Mouse (Mus musculus) retina, embryonic 14.5 days (tissue): ENCODE measurements at regions not wholly inside any gene's neighbourhood (a gene's known extent, or its start where the extent isn't known, plus 50 kb on each side); places are given as distances from the start of the nearest gene placed in this dataset.

ENCODE experiments used
- DNase-seq: peaks from one replicate; pipeline ENCODE4 v3.0.0-alpha.2; 2015; ENCODE audit warnings: low spot score

DNA sequence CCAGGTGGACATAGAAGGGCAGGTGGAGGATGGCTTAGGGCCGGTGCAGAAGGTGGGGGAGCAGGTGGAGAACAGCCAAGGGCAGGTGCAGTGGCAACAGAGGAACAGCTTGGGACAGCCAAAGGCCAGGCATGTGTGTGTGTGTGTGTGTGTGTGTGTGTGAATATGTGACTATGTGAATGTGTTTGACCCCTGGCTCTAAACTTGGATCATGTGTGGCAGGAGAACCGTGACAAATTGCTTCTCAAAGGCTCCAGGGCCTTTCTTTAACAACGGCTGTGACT, 236.7 kb upstream of the Wscd1 start:
- no peak for DNase-seq

DNA sequence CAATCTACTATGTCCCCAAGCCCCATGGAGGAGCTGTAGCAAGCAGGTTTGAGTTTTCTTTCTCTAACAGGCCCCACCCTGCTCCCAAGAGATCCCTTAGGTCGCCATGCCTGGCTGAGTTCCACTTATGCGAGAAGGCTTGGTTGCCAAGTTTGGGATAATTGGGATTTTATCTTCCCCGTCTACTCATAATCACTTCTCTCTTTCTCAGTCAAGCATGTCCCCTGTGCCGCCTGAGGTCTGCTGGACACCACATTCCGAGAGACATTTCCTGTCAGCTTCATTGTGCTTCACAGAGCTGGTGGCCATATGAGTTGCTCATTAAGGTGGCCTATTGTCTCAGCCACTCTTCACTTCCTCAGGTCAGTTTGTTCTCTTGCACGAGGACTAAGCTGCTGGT, 234.5 kb upstream of the Wscd1 start:
- peak; percentile 75 for DNase-seq

DNA sequence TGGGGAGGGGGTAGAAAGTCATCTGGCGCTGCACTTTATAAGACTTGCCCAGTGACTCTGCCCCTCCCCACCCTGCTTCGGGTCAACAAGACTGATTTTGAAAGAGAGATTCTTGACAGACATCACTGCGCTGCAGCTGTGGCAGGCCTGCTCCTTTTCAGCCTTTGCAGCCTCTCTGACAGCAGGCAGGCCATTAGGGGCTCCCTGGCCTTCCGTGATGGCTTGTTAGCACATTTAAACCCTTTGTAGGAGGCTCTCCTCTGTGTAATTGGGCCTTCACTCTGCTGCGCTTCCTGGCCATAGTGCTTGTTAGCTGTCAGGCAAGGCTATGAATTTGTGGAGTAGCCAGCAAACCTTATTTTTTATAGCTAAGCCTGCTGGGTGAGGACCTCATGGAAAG, 232.3 kb upstream of the Wscd1 start:
- peak; percentile 70 for DNase-seq

DNA sequence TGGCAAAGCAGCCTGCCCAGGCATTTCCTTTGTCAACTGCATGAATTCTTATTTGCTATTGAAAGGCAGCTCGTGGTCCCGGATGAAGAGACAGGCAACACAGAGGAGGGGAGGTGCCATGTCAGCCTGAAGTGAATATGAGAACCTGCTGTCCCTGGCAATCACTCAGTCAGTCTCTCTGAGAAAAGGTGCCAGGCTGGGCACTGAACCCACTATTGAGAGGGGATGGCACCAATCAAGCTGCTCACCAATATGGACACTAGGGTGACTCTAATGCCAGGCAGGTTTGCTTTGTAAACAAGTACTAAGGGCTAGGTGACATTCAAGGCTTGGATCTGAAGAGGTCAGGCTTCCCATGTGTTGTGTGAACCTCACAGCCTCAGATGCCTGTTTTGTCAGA, 222.0 kb upstream of the Wscd1 start:
- no peak for DNase-seq

DNA sequence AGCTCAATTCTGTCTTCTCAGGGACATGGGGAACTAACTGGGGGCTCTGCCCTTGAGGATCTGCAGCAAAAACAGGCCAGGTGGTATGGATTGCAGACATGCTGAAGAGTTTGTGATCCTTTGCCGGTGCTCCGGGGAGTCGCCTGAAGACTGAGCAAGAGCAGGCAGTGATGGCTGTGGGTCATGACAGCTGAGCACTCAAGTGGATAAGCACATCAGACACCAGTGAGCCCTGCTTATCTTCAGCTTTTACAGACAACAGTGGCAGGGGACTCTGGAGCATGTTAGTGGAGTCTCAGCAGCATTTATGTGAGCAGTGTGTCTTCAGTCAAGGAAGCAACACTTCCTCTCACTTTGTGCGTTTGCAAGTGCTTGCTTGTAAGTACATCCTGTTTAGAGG, 221.1 kb upstream of the Wscd1 start:
- DNase-seq = peak; percentile 43

GRCm38 (mm10) chr11:71541178-71541845, 208.4 kb upstream of the Wscd1 start:
- DNase-seq = no peak

DNA sequence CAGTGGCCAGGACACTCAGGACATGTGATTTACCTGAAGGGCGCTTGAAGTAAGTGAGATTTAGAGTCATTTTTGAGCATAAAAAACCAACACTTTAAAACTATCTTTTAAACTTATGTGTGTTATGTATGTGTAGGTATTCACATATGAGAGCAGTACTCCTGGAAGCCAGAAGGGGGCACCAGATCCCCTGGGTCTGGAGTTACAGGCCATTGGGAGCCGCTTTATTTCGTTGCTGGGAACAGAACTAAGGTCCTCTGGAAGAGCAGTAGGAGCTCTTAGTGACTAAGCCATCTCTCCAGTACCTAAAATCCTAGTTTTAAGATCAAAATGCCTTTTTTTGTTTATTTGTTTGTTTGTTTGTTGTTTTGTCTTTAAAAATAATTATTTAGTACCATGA, 192.3 kb upstream of the Wscd1 start:
- DNase-seq = no peak

DNA sequence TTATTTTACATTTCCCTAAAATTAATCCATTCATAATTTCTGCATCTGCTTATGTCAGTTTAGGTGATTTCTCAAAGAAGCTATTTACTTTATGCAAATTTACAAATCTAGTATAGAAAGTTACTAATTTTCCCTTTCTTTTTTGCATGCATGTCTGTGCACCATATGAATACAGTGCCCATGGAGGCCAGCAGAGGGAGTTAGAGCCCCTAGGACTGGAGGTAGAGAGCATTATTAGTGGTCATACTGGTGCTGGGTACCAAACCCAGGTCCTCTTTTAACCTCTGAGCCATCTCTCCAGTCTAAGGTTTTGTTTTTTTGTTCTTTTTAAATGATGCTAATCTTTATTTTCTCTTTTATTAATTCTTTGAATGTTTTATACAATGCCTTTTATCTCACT, 184.9 kb upstream of the Wscd1 start:
- no peak for DNase-seq

GRCm38 (mm10) chr11:71576801-71577200, 172.9 kb upstream of the Wscd1 start:
- DNase-seq = no peak

DNA sequence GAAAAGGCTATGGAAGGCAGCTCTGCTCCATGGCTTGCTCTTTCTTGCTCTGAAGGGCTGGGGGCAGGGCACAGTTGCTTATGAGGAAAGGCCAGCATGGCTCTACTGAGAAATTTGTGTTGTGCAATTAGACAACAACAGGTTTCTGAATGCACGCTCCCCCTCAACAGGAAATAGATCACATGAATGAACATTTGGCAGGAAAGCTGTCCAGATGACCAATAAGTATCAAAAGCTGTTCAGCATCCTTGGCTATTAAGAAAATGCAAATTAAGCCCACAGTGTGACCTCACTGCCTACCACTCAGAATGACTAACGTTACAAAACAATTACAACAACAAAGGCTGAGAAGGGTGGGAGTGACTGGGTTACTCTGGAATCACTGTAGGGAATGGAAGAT, 167.9 kb upstream of the Wscd1 start:
- DNase-seq = no peak

DNA sequence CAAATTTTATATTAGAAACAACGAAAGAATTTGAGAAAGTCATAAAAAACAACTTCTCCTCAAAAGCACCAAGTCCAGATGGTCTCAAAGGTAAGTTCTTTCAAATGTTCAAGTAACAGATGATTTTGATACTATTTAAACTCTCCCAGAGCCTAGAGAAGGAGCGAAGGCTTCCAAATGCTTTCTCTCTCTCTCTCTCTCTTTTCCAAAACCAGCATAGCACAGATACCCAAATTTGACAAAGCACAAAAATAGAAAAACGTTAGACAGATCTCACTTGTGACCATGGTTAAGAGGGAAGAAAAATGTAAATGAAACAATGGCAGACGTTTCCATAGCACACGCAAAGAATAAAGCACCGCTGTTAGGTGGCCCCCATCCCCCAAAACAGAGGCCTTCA, 158.7 kb upstream of the Wscd1 start:
- DNase-seq = no peak

DNA sequence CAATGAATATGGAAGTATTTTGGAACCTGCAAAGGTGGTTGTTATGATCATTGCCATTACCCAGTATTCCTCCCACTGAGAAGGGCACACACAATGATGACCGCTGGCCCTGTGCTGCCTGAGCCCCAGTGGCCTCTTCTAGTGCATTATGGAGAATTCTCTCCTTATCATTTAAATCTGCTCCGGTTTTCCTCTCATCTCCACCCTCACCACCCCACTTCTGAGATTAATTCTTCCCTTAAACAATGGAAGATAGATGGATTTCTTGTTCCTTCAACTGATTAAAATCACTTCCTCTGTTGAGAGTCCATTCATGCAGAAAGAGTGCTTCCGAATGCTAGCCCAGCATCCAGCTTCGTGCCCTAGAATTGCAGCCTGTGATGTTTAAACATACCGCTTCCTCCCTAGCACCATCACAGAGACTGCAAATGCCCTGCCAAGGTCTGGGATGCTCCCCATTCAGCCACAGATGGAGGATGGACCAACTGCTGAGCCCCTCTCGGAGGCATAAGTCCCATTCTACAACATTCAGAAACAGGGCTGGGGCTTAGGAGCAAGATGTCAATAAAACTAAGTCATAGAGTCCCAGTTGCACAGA, 155.4 kb upstream of the Wscd1 start:
- DNase-seq = peak; percentile 11

DNA sequence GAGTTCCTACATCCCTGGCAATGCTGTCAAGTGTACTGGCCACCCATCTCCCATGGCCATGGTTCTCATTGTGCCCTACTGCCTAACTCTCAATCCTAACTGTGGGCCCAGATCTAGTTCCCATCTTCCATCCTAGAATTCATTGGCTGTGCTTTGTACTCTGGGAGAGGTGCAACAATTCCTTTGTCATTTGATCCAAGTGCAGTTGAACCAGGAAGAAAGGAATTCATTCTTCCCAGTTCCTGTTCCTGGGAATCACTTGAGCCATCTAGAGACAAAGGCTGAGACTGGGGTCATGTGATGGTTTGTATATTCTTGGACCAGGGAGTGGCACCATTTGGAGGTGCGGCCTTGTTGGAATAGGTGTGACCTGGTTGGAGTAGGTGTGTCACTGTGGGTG, 152.0 kb upstream of the Wscd1 start:
- DNase-seq = no peak

GRCm38 (mm10) chr11:71610782-71611181, 138.9 kb upstream of the Wscd1 start:
- peak; percentile 9 for DNase-seq

GRCm38 (mm10) chr11:71615526-71615925, 134.2 kb upstream of the Wscd1 start:
- no peak for DNase-seq

- no peak for DNase-seq
These were observed 124.1 kb upstream of the Wscd1 start for GRCm38 (mm10) chr11:71625501-71626191.

DNA sequence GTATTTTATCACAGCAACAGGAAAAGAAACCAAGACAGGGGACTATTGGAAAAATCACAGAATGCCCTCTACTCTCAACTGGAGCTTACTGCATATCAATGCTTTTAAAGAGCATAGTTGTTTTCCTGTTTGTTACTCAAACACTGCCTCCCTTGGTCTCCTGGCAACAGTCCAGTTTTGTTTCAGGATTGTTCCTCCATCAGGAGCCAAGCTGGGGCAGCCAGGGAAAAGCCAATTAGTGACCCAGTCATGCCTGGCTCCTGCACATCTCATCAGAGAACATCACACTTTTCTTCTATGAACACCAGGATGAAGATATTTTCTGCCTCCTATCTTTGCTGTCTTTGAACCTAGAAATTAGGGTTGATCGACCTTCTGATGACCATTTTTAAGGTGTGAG, 113.6 kb upstream of the Wscd1 start:
- DNase-seq = peak; percentile 18

DNA sequence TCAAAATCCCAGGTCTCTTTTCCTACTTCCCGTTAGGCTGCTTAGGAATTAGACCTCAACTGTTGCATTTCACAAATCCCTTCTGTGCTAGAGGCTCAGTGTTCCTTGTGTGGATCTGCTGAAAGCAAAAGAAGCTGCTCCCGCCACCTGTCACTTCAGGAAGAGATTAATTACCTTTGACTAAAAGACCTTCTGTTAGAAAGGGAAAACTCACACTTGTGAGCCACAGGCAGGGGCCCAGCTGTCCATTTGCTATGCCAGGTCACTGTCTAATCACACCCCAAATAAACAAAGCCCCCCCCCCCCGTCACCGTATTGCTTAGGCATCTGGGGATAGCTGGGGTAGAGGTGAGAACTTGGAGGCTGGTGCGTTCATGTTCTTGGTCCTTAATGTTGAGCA, 112.9 kb upstream of the Wscd1 start:
- DNase-seq = peak; percentile 60

DNA sequence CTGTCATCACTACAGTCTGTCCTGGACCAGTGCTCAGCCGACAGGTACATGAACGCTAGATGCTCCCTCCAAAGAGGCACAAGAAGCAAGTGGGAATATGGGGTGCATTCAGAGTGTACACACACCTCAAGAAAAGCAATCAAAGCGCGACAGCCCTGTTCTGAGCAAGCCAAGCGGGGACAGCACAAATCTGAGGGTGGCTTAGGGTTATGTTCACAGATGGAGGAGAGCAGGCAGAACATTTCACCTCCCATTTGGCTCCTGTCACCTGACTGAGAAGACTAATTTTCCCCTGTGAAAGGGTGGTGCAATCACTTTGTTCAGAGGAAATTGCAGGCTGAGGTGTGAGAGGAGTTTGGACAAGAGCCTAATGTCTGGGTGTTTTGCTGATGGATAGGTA, 106.8 kb upstream of the Wscd1 start:
- DNase-seq = no peak

DNA sequence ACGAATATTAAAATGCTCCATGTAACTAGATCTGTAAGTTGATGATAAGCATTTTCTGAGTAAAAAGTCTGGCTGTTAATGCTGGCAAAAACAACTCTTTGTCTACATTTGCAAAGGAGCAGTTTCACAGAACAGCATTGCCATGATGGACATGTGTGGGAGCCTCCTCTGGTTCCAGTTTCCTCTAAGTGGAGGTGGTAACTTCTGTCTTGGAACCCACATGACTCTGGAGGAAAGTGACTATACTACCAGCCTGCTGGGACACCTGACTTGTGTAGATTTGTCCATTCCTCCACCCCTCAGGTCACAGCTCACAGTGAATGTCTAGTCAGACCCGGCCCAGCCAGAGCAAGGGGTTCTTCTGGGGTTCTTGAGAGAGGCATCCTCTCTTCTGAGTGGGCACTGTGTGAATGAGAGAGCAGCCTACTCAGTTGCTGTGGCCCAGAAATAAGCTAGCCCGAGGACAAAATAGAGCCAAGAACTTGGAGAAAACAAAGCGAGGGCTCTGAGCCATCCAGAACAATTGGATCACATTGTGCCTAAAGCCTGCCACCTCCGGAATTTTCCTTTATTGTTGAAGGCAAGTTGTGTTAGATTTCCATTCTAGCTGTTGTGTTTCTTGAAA, 97.9 kb upstream of the Wscd1 start:
- no peak for DNase-seq

GRCm38 (mm10) chr11:71652381-71652775, 97.3 kb upstream of the Wscd1 start:
- no peak for DNase-seq

GRCm38 (mm10) chr11:71658346-71658745, 91.4 kb upstream of the Wscd1 start:
- DNase-seq = no peak
